Mouse (Mus musculus) liver, postnatal 0 days (tissue): ENCODE measurements around the gene Nostrin. TPM values are rescaled to one million over a fixed set of nuclear protein-coding genes. Genes with fewer than 3 reads are reported as not detected.

Experiments used
- ATAC-seq: fragments of 200-750 bp; cut with Nextera tagmentation; 2 replicates; pipeline ENCODE4 v1.8.0; 2017; ENCODE audit warnings: mild to moderate bottlenecking, moderate library complexity
- DNase-seq: peaks from one replicate; pipeline ENCODE4 v3.0.0-alpha.2; 2016
- H3K27ac ChIP-seq: fragments of 300-500 bp; sonication (generic); 2 replicates; pipeline ENCODE4 v1.5.1; 2014; ENCODE audit warnings: antibody characterized with exemption, moderate library complexity, mild to moderate bottlenecking, low read depth
- H3K27me3 ChIP-seq: fragments of 300-500 bp; sonication (generic); 2 replicates; pipeline ENCODE4 v1.6.1; 2014; ENCODE audit warnings: low read length, control low read depth, mixed read lengths; ENCODE audit not compliant: insufficient read depth
- H3K36me3 ChIP-seq: fragments of 300-500 bp; sonication (generic); replicated peaks from 2 replicates; pipeline ENCODE4 v1.6.1; 2014; ENCODE audit warnings: mild to moderate bottlenecking, control low read depth, low read length, moderate library complexity, mixed read lengths; ENCODE audit not compliant: insufficient read depth
- H3K4me1 ChIP-seq: fragments of 300-500 bp; sonication (generic); 2 replicates; pipeline ENCODE4 v1.6.1; 2014; ENCODE audit warnings: antibody characterized with exemption, mild to moderate bottlenecking, control low read depth; ENCODE audit not compliant: insufficient read depth
- H3K4me2 ChIP-seq: fragments of 300-500 bp; sonication (generic); 2 replicates; pipeline ENCODE4 v1.6.1; 2014; ENCODE audit warnings: low read depth, mild to moderate bottlenecking, low read length, moderate library complexity, mixed read lengths
- H3K4me3 ChIP-seq: fragments of 300-500 bp; sonication (generic); 2 replicates; pipeline ENCODE4 v1.5.1; 2014; ENCODE audit warnings: low read depth, low read length
- H3K9ac ChIP-seq: fragments of 300-500 bp; sonication (generic); replicated peaks from 2 replicates; pipeline ENCODE4 v1.6.1; 2014; ENCODE audit warnings: mild to moderate bottlenecking, moderate library complexity
- H3K9me3 ChIP-seq: fragments of 300-500 bp; sonication (generic); 2 replicates; pipeline ENCODE4 v1.6.1; 2016; ENCODE audit warnings: mild to moderate bottlenecking, control low read depth, low read length, mixed read lengths
- CTCF ChIP-seq: sonication (generic); IDR thresholded peaks from 2 replicates; pipeline ENCODE4 v1.5.1; 2016; ENCODE audit warnings: antibody characterized with exemption, low read depth
- EP300 ChIP-seq: IDR thresholded peaks from 2 replicates; pipeline ENCODE4 v1.6.1; 2016; ENCODE audit warnings: antibody characterized with exemption, low read depth, mild to moderate bottlenecking
- WGBS: fragments of 180-500 bp; shearing (Covaris S2); extraction: QIAGEN DNeasy Blood & Tissue Kit; methylation state at CpG from one replicate; pipeline ENCODE4 v1.1.7; 2014; ENCODE audit not compliant: insufficient replicate concordance; 5-methylcytosine and 5-hydroxymethylcytosine counted together
- polyA plus RNA-seq: library from polyadenylated mRNA; unstranded; fragments of >200 nt; fragmentation: Nextera tagmentation; extraction: Ambion mirVana; gene quantifications from 2 replicates; pipeline ENCODE4 v1.2.1, GENCODE M21; 2015

The Nostrin gene
- polyA plus RNA-seq, 1 experiment from 2014 or later: 10.9 TPM

GRCm38 (mm10) chr2:69113829-69114547, 21.6 kb upstream of the Nostrin start:
- Histone ChIP-seq H3K27me3 (no peaks in the 10 kb centered on the region), H3K4me1 (no peaks in the 10 kb centered on the region), H3K27ac (no peak overlapping the region), H3K4me2 (no peak overlapping the region), H3K4me3 (no peak overlapping the region), H3K9me3 (no peaks in the 10 kb centered on the region), H3K36me3 (peaks cover 19% of the 10 kb centered on the region), H3K9ac (no peak overlapping the region)
- TF ChIP-seq EP300: no peak
- no peak for TF ChIP-seq CTCF
- 79% methylated on average over 10 of the region's 10 CpGs for WGBS
- ATAC-seq (no peak), DNase-seq (no peak)

- no peak overlapping the region for H3K9ac ChIP-seq
- peaks cover 13% of the 10 kb centered on the region for H3K36me3 ChIP-seq
- H3K27ac ChIP-seq: no peak overlapping the region
- H3K27me3 ChIP-seq: no peaks in the 10 kb centered on the region
- no peak for ATAC-seq
- H3K9me3 ChIP-seq: no peaks in the 10 kb centered on the region
- H3K4me1 ChIP-seq: no peaks in the 10 kb centered on the region
- 75% methylated on average over 3 of the region's 3 CpGs for WGBS
- H3K4me2 ChIP-seq: no peak overlapping the region
- no peak for DNase-seq
- TF ChIP-seq EP300 (no peak), CTCF (no peak)
- H3K4me3 ChIP-seq: no peak overlapping the region
These were observed 19.7 kb upstream of the Nostrin start for GRCm38 (mm10) chr2:69115921-69116320.

GRCm38 (mm10) chr2:69116767-69117166, 18.8 kb upstream of the Nostrin start:
- DNase-seq: no peak
- ATAC-seq: no peak
- Histone ChIP-seq H3K9me3 (no peaks in the 10 kb centered on the region), H3K4me1 (no peaks in the 10 kb centered on the region), H3K4me3 (no peak overlapping the region), H3K9ac (no peak overlapping the region), H3K27ac (no peak overlapping the region), H3K27me3 (no peaks in the 10 kb centered on the region), H3K4me2 (no peak overlapping the region), H3K36me3 (peaks cover 9% of the 10 kb centered on the region; the same call in 1 of the 2 replicates)
- no peak for TF ChIP-seq CTCF
- TF ChIP-seq EP300: no peak
- WGBS: 58% methylated on average over 4 of the region's 4 CpGs

GRCm38 (mm10) chr2:69118994-69119393, 16.6 kb upstream of the Nostrin start:
- no peak overlapping the region for H3K4me3 ChIP-seq

GRCm38 (mm10) chr2:69119718-69120117, 15.9 kb upstream of the Nostrin start:
- WGBS: 63% methylated on average over 2 of the region's 2 CpGs
- H3K4me1 ChIP-seq: no peaks in the 10 kb centered on the region
- H3K27ac ChIP-seq: no peak overlapping the region
- no peak overlapping the region for H3K4me2 ChIP-seq
- H3K36me3 ChIP-seq: 0 out of 2 replicates have a peak, but pooled peaks cover 3% of the 10 kb centered on the region
- H3K4me3 ChIP-seq: no peak overlapping the region
- TF ChIP-seq CTCF (no peak), EP300 (no peak)
- no peaks in the 10 kb centered on the region for H3K27me3 ChIP-seq
- DNase-seq: no peak
- no peaks in the 10 kb centered on the region for H3K9me3 ChIP-seq
- no peak for ATAC-seq
- H3K9ac ChIP-seq: no peak overlapping the region

More at GRCm38 (mm10) chr2:69118994-69119393, 16.6 kb upstream of the Nostrin start:
- H3K27ac ChIP-seq: no peak overlapping the region
- ATAC-seq (no peak), DNase-seq (no peak)
- H3K9me3 ChIP-seq: no peaks in the 10 kb centered on the region
- no peaks in the 10 kb centered on the region for H3K27me3 ChIP-seq
- no peaks in the 10 kb centered on the region for H3K4me1 ChIP-seq
- TF ChIP-seq CTCF: no peak
- TF ChIP-seq EP300: no peak
- H3K4me2 ChIP-seq: no peak overlapping the region
- whole genome bisulfite sequencing: 64% methylated on average over 1 of the region's 1 CpGs
- peaks cover 3% of the 10 kb centered on the region; the same call in 1 of the 2 replicates for H3K36me3 ChIP-seq
- no peak overlapping the region for H3K9ac ChIP-seq

GRCm38 (mm10) chr2:69121681-69122080, 13.9 kb upstream of the Nostrin start:
- no peak overlapping the region for H3K4me3 ChIP-seq
- DNase-seq: no peak
- no peak for ATAC-seq
- H3K27ac ChIP-seq: no peak overlapping the region
- TF ChIP-seq CTCF (no peak), EP300 (no peak)
- WGBS: 71% methylated on average over 4 of the region's 4 CpGs
- H3K4me1 ChIP-seq: no peaks in the 10 kb centered on the region
- no peaks in the 10 kb centered on the region for H3K9me3 ChIP-seq
- H3K27me3 ChIP-seq: no peaks in the 10 kb centered on the region
- no peak overlapping the region for H3K4me2 ChIP-seq
- H3K36me3 ChIP-seq: no peaks in the 10 kb centered on the region
- no peak overlapping the region for H3K9ac ChIP-seq
